Mouse (Mus musculus) cerebellum, postnatal 4 days (tissue): ENCODE measurements around the gene Pagr1a.
A peak's percentile ranks its signal among the peaks of the same experiment; 100 is the strongest.

Source experiments
- DNase-seq, 2 experiments: peaks; one replicate each; pipeline ENCODE4 v3.0.0; 2022; ENCODE audit warnings: low spot score in 2 of 2, mixed read lengths in 1 of 2

The Pagr1a gene

GRCm38 (mm10) chr7:127016971-127017949, at the start of gene Pagr1a:
Gene Pagr1a (minus strand): TSS chr7:127017352.
- DNase-seq: peak; percentile 92 to 96

DNA sequence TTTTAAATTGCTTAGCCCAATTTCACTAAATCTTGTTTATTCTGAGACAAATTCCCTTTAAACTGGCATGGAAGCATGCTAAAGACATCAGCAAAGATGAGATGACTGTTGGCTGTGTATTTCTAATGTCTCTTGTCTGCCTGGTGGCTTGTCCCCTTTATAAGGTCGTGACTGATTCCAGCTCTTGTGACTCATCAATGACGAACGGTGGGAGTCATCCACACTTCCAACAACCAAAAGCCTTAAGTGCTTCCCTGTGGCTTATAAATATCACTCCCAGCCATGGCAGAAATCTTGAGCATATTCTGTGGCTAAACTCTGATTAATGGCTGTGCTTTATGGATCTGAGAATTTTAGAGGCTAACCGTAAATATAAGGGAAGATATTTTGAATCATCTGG, 49.2 kb upstream of the Pagr1a start:
- no peak for DNase-seq

DNA sequence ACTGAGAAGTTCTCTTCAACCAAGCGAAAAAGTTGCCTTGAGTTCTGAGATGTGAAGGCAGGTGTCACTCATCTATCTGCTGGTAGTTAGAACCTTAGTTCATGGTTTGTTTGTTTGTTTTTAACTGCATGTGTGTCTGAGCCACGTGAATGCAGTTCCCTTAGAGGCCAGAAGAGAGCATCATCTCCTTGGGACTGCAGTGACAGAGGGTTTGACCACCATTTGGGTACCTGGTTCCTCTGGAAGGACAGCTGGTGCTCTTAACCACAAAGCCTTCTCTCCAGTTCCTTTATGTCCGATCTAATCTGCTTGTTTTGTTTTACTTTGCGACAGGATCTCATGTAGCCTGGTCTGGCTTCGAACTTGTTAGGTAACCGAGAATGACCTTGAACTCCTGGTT, 48.4 kb upstream of the Pagr1a start:
- DNase-seq: no peak

DNA sequence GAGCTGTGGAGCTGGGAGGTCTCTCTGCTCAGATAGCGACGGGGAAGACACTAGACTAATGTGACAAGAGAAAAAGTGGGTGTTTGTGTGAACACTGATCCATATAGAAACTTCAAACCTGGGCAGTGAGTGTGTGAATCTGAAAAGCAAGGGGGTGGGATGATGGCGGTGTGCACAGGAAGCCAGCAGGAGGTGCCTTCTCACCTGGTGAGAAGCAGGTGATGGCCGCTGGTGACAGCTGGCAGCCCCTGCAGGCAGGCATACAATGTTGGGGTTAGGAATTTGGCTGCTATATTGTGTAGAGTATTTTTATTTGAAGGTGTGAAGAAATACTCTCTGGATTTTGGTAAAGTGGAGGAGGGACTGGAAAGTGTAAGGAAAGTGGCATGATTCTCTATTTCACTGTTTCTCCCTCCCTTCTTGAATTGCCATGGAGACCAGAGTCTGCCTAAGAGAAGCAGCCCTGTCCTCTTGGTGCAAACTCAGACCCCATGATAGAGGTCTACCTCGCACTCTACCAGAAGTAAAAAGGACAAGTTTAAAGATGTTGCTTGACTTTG, 38.0 kb upstream of the Pagr1a start:
- no peak for DNase-seq

DNA sequence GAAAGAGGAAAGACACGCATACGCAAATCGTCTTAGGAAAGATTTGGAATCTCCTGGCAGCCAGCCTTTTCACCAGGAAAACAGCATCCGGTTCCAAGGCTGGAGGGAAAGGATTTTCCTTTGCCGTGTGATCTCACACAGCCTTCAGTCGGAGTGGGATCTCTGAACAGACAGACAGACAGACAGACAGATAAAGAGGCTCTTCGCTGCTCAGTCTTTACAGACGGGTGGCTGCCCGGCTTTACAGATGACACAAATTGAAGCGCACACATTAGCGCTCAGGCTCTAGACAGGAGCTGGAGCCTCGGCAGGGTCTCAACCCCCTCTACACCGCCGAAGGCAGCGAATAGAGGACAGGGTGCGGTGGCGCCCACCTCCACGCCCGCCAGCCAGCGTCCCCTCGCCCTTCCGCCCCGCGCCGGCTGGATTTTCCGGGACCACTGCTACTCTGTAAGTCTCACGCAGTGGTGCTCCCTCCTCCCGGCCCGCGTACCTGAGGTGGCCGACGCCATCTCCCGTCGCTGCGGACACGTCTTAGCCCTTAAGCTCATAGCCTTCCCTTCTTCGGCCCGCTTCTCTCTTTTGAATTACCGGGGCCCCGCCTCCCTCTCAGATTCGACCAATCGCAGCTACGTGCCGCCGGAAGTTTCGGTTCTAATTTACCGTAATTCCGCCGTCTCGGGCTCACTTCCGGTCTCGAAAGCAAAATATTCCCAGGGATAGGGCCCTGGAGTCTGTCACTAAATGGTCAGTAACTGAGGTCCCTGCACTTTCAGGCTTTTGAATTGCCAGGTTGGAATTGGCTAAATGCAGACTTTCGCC, 24.9 kb upstream of the Pagr1a start, which contains the start of gene Kif22:
Gene Kif22, minus strand, starts transcription at position 621 of the 822 bp plus-strand sequence.
- peak; percentile 81 to 92 for DNase-seq

DNA sequence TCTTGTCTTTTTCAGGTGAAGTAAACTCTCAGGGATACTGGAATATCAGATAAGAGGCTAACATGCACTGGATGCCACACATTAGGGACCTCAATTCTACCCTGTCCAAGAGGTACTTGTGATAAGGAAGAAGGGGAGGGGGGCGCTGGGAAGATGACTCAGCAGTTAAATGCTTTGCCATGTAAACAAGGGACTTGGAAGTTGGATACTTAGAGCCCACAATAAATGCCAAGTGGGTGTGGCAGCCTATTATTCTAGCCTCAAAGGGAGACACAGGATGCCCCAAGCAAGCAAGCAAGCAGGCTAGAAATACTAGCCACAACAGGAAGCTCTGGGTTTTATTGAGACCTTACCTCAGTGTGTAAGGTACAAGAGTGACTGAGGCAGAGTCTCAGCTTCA, 14.1 kb upstream of the Pagr1a start:
- DNase-seq: no peak

DNA sequence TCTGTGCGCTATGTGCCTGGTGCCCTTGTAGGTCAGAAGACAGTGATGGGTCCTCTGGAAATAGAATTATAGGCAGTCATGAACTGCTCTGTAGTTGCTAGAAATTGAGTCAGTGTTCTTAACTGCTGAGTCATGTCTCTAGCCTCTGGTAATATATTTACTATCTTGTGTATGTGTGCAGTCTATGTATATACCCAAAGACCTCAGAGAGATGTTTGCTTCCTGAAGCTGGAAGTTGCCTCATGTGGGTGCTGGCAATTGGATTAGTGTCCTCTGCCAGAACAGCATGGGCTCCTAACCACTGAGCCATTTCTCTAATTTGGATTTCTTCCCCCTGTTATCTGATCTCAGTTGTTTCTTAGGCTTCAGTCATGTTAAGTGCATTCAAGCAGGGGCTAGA, 13.0 kb upstream of the Pagr1a start:
- no peak for DNase-seq

- DNase-seq: no peak
Measured at GRCm38 (mm10) chr7:127027885-127028284, 10.7 kb upstream of the Pagr1a start.

GRCm38 (mm10) chr7:127026984-127027726, 10.0 kb upstream of the Pagr1a start, which contains the start of gene Maz:
Gene Maz (minus strand): TSS chr7:127027037.
- peak; percentile 98 to 99 for DNase-seq

- peak in 1 of 2 experiments; percentile 85 for DNase-seq
Measured at GRCm38 (mm10) chr7:127026616-127026983, 9.4 kb upstream of the Pagr1a start.

DNA sequence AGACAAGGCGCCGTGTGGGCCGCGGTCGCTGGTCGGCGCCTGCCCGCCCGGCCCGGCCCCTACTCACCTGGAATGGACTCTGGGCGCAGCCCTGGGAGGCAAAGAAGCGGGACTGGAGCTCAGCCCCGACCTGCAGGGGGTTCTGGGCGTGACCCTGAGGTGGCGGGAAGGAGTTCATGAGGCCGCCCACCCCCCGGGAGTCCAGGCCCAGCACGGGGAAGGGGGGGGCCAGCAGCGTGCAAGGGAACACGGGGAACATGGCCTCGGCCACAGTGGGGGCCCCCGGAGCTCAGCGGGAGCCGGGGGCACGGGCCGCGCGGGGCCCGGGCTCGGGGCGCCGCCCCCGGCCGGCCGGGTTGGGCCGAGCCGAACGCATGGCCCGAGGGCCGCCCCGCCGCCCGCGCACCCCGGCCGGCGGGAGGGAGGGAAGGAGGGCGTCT, 9.0 kb upstream of the Pagr1a start:
- peak; percentile 45 to 73 for DNase-seq

DNA sequence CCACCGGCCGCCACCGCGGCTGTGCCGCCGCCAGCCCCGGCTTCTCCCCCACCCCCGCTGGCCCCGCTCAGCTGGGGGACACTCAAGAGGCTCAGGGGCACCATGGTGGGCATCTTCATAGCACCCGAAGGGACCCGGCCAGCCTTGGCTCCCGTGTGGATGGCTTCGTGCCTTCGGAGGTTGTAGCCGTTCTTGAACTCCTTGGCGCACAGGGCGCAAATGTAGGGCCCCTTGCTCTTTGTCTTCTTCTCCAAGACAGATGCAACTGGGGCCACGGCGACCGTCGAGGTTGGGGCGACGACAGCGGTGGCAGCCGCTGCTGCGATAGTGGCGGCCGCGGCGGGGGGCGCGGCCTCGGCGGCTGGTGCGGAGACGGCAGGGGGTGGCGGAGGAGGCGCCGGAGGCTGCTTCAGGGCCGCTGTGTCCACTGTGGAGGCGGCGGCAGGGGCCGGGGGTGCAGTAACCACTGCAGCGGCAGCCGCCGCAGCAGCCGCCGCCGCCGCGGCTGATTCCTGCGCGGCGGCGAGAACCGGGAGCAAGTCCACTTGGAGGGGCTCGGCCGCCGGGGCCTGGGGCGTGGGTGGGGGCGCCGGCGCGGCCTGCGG, 8.5 kb upstream of the Pagr1a start:
- peak in 1 of 2 experiments; percentile 56 for DNase-seq

DNA sequence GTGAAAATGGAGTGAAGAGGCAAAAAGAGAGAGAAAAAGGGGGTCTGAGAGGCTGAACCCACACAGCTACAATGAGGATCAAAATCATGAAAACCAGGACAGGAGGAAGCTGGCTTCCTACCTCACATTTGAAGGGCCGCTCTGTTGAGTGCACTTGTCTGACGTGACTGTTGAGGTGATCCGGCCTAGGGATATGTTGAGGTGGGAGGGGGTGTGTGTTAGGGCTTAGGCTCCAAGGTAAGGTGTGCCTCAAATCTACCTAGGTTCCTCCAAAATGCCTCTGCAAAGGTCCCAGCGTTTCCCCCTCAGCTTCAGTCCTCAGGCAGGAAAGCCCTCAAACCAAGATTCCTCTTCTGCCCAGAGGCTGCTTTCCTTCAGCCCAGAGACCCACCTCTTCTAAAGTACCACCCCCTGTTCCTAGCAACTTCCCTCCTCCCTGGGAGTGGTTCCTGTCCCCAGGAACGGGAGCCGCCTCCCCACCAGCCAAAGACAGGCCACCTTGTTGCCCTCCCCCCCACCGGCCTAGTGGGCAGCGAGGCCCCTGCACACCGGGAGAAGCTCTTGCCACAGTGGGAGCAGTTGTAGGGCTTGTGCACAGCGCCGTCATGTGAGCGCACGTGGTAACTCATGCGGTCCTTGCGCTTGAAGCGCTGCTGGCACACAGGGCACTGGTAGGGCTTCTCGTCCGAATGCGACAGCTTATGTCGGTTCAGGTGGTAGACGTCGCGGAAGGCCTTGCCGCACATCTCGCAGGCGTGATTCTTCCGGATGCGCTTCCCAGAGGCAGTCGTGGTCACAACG, 7.8 kb upstream of the Pagr1a start:
- peak; percentile 53 to 78 for DNase-seq

DNA sequence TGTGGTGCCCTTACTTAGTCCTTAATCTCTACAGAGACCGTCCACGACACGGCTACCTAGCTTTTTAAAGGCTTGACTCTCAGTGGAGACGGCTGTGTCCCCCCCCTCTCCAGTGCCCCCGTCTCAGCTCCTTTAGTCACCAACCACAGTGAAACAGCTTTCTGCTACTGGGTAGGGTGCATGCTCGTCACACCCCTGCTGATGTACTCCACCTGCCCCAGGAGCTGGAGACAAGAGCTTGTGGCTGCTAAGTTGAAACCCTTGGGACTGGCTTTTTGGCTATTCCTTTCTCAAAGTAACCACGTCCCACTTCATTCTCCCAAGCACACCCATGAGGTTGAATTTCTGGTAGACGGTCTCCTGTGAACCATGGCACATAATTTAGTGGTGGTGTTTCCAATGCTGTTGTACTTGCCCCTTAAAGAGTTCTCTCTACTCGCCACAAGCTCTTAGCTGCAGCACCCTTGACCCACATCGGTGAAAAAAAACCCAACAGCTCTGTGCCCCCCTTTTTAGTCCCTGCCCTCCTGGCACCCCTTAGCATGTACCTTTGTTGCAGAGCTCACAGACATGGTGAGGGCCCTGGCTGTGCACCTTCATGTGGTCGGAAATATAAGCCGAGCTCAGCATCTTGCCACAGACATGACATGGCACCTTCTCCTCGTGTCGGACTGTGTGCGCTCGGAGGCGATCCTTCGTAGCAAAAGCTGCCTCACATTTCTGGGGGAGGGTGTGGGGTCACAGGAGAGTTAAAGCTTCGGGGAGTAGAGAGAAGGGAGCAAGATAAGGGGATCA, 6.9 kb upstream of the Pagr1a start:
- no peak for DNase-seq

GRCm38 (mm10) chr7:127023272-127023691, 6.1 kb upstream of the Pagr1a start:
- DNase-seq: no peak

DNA sequence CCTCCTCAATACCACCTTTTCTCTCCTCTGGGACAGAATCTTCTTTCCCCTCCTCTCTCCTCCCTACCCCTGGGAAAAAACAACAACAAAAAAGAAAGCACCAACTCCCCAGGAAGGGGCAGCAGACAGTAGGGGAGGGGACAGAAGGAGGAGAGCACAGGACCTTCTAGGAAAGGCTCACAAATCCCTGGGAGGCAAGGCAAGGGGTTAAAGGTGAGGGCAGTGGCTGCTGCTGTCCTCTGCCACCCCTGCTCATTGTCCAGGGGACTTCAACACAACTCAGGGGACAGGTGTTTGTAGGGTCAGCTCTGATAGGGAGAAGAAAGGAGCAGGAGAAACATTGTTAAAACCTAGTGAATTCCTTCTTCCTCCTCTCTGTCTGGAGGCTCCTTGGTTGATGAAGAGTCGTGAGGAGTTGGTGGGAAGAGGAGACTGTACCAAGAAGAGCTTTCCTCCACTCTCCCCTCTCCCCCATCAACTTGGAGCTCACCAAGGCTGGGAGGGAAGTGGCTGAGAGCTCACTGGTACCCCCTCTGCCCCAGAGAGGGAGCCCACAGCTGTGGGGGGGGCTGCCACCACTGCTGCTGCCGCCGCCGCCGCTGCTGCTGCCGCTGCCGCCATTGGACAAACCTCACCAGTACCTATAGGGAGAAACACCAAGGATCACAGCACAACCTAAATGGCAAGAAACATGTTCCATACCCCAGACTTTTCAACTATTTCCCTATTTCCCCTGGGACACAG, 5.5 kb upstream of the Pagr1a start:
- no peak for DNase-seq

DNA sequence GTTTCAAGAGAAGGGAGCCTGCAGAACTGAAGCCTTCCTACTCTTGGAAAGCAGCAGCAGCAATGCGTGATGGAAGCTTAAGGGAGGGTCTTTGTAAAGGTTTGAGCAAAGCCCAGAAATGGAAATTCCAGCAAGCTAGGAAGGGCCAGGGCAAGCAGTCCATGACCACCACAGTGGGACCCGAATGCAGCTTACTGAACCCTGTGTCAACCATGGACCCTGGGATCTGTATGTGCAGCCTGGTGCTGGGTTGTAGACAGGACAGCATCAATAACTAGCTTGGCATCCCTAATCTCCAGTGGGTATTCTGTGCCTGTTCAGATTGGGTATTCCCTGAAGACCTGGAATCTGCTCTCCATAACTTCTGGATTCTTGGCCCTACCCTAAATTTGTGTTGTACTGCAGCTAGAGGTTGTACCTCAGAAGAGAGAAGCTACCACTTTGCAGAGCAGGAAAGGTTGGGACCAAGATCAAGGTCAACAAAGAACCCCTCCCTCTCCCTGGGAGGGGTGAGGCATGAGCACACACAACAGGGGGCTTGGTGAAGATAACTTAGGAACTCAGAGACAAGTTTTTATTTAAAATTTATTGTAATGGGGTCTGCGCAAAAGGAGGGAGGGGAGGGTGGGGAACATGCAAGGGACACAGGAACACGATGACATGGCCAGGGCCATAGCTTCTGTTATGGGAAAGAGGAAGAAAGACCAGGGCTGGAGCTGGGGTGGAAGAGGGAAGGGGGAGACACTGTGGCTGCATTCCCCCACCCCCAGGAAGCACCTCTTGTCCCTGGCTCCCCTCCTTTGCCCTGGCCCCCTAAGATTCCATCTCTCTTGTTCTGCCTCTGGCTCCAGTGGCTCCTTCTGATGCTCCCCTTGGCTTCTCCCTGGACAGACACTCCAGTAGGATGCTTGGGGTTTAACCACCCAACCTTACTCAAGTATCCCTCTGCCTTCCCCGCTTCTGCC, 4.7 kb upstream of the Pagr1a start:
- no peak for DNase-seq
